Mouse (Mus musculus) liver, embryonic 12.5 days (tissue): ENCODE results near the gene Pdxk. TPM values are rescaled to one million over a fixed set of nuclear protein-coding genes. Genes with fewer than 3 reads are reported as not detected.
"Not testable (repeated sequence)": the region's sequence is repeated elsewhere in the genome, so short reads cannot be mapped to it uniquely, and the experiment has no call there.

Experiments used
- ATAC-seq: fragments of 200-750 bp; cut with Nextera tagmentation; 2 replicates; pipeline ENCODE4 v1.8.0; 2017; ENCODE audit warnings: moderate number of reproducible peaks, mild to moderate bottlenecking, moderate library complexity
- H3K27ac ChIP-seq: fragments of 300-500 bp; sonication (generic); 2 replicates; pipeline ENCODE4 v1.5.1; 2016; ENCODE audit warnings: mild to moderate bottlenecking
- H3K27me3 ChIP-seq: fragments of 300-500 bp; sonication (generic); replicated peaks from 2 replicates; pipeline ENCODE4 v1.6.1; 2016; ENCODE audit warnings: mild to moderate bottlenecking, moderate library complexity
- H3K36me3 ChIP-seq: fragments of 300-500 bp; sonication (generic); 2 replicates; pipeline ENCODE4 v1.6.1; 2016; ENCODE audit warnings: mild to moderate bottlenecking, moderate library complexity
- H3K4me1 ChIP-seq: fragments of 300-500 bp; sonication (generic); 2 replicates; pipeline ENCODE4 v1.6.1; 2016
- H3K4me2 ChIP-seq: fragments of 300-500 bp; sonication (generic); 2 replicates; pipeline ENCODE4 v1.6.1; 2016; ENCODE audit warnings: mild to moderate bottlenecking, moderate library complexity
- H3K4me3 ChIP-seq: fragments of 300-500 bp; sonication (generic); 2 replicates; pipeline ENCODE4 v1.5.1; 2016; ENCODE audit warnings: mild to moderate bottlenecking, moderate library complexity
- H3K9ac ChIP-seq: fragments of 300-500 bp; sonication (generic); 2 replicates; pipeline ENCODE4 v1.6.1; 2016; ENCODE audit warnings: mild to moderate bottlenecking, moderate library complexity
- H3K9me3 ChIP-seq: fragments of 300-500 bp; sonication (generic); replicated peaks from 2 replicates; pipeline ENCODE4 v1.6.1; 2016; ENCODE audit warnings: mild to moderate bottlenecking, moderate library complexity
- WGBS: fragments of 180-500 bp; shearing (Covaris S2); methylation state at CpG from one replicate; pipeline ENCODE4 v1.1.7; 2016; ENCODE audit not compliant: insufficient replicate concordance; 5-methylcytosine and 5-hydroxymethylcytosine counted together
- polyA plus RNA-seq: library from polyadenylated mRNA; unstranded; fragments of >200 nt; fragmentation: Nextera tagmentation; extraction: Ambion mirVana; gene quantifications from 2 replicates; pipeline ENCODE4 v1.2.1, GENCODE M21; 2016

Pdxk gene
- polyA plus RNA-seq = 7.8 and 8.2 TPM in 2 replicates

DNA sequence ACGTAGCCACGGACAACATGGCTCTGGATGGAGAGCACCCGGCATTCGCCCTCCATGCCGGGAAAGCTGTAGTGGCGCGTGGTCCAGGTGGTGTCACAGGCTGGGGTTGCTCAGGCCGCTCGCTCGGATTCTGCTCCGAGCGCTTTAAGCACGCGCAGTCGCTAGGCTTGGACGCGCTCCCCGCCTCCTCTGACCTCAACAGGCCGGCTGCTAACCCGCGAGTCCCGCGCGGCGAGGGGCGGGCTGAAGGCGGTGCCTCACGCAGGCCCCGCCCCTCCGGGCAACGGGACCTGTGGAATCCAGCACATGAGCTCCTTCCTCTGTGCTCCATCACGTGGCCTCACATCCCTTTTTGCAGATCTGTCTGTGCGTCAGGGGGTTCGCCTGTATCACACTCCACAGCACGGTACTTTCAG lies at the start of gene Pdxk:
Gene Pdxk (minus strand): TSS at position 184 of the 416 bp plus-strand sequence.
- Histone ChIP-seq H3K4me1 (peaks cover 42% of the 10 kb centered on the region), H3K4me3 (peak within 1 kb of the TSS; percentile 68), H3K36me3 (no peaks in the 10 kb centered on the region), H3K27me3 (peaks cover 7% of the 10 kb centered on the region; the same call in 1 of the 2 replicates), H3K9me3 (no peaks in the 10 kb centered on the region), H3K4me2 (peak within 1 kb of the TSS; percentile 98), H3K27ac (peak within 1 kb of the TSS; percentile 65), H3K9ac (peak within 1 kb of the TSS; percentile 73)
- under 1% methylated on average over 35 of the region's 35 CpGs for WGBS
- peak; percentile 90 for ATAC-seq

DNA sequence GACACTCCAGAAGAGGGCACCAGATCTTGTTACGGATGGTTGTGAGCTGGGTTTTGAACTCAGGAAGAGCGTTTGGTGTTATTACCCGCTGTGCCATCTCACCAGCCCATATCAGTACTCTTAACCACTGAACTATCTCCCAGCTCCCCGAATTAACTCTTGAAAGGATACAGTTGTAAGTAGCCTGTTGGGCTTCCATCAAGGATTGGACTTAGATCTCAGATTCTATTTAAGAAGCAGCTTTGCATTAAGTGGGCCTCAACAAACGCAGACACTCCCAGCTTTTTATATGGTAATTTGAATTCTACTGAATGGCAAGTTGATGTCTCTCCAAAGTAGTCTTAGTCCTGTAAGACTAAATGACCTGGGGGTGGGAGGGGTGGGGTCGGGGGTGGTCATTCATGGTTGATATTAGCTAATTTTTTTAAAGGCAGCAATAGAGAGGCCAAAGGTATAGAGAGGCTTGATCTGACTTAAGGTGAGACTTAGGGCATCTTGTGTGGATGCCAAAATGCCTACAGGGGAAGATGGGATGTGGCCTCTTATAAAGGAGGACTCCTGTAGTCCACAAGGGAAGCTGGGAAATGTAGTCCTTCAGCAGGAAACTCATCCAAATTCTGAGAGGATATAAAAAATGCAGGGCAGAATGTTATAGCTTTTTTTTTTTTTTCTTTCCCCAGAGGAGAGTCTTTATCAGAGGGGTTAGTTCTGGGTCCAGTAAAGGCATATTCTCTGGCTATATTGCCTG lies 38.4 kb upstream of the Pdxk start:
- Histone ChIP-seq H3K36me3 (no peaks in the 10 kb centered on the region), H3K27ac (no peak overlapping the region), H3K4me3 (no peak overlapping the region), H3K27me3 (no peaks in the 10 kb centered on the region), H3K4me1 (no peaks in the 10 kb centered on the region), H3K9me3 (0 out of 2 replicates have a peak, but pooled peaks cover 4% of the 10 kb centered on the region), H3K9ac (no peak overlapping the region), H3K4me2 (no peak overlapping the region)
- ATAC-seq = no peak
- 63% methylated on average over 6 of the region's 6 CpGs for WGBS

GRCm38 (mm10) chr10:78487431-78488086 lies 22.8 kb upstream of the Pdxk start:
- H3K36me3 ChIP-seq = no peaks in the 10 kb centered on the region
- WGBS = 11% methylated on average over 26 of the region's 26 CpGs
- no peak overlapping the region for H3K9ac ChIP-seq
- H3K9me3 ChIP-seq = no peaks in the 10 kb centered on the region
- peaks cover 46% of the 10 kb centered on the region for H3K27me3 ChIP-seq
- H3K27ac ChIP-seq = no peak overlapping the region
- peak overlapping the region; percentile 56 for H3K4me2 ChIP-seq
- no peak overlapping the region for H3K4me3 ChIP-seq
- ATAC-seq = peak; percentile 61
- peaks cover 15% of the 10 kb centered on the region for H3K4me1 ChIP-seq

DNA sequence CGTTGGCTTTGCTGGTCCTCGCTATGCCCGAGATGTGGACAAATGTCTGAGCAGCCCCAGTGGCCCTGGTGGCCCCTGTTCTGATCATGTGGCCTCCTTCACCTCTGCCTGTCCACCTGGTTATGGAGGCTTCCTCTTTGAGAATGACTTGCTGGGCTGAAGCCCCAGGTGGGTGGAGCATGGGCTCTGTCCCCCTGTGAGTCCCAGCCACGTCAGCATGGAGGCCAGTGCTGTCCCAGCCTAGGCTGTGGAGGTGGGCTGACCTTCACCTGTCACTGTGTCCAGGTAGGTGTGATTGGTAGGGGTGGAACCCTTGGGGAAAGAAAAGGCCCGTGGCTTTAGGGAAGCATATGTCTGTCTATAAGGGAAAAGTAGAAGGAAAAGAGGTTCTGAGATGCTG lies 22.1 kb upstream of the Pdxk start:
- 51% methylated on average over 5 of the region's 5 CpGs for WGBS
- no peak for ATAC-seq

GRCm38 (mm10) chr10:78485369-78485768 lies 20.6 kb upstream of the Pdxk start:
- not testable (repeated sequence) for H3K9me3 ChIP-seq, H3K36me3 ChIP-seq, H3K4me2 ChIP-seq, H3K4me3 ChIP-seq, H3K9ac ChIP-seq, ATAC-seq, H3K27ac ChIP-seq
- Histone ChIP-seq H3K27me3 (peaks cover 42% of the 10 kb centered on the region), H3K4me1 (peaks cover 37% of the 10 kb centered on the region)
- WGBS = 32% methylated on average over 2 of the region's 2 CpGs

More for the DNA sequence above, 22.1 kb upstream of the Pdxk start:
- Histone ChIP-seq H3K27ac (no peak overlapping the region), H3K36me3 (no peaks in the 10 kb centered on the region), H3K9ac (no peak overlapping the region), H3K4me1 (peaks cover 22% of the 10 kb centered on the region), H3K9me3 (no peaks in the 10 kb centered on the region), H3K4me2 (no peak overlapping the region), H3K4me3 (no peak overlapping the region), H3K27me3 (peaks cover 44% of the 10 kb centered on the region)

DNA sequence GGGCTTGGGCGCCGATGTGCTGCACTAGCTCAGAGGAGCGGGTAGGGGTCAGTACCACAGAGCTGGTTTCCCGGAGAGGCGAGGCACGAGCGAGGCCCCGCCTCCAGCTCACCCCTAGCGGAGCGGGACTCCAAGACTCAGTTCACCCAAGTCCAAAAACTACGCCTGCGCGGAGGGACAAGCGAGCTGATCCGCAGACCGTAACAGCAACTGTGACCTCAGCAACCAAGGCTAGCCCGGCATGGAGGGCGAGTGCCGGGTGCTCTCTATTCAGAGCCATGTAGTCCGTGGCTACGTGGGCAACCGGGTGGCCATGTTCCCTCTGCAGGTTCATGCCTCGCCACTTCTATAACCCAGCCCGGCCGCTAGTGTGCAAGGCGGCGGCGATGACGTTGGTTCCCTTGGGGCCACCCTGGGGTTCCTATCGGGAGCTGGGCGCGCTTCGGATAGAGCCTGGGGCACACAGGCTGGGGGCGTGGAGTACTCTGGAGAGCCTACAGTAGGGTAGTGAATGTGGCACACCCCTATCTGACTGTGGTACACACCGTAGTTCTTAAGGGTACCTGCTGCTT lies 17.2 kb upstream of the Pdxk start:
- ATAC-seq = peak; percentile 91
- Histone ChIP-seq H3K36me3 (no peaks in the 10 kb centered on the region), H3K27me3 (peaks cover 22% of the 10 kb centered on the region), H3K4me2 (peak overlapping the region; percentile 80), H3K9me3 (no peaks in the 10 kb centered on the region), H3K4me1 (peaks cover 32% of the 10 kb centered on the region), H3K9ac (peak overlapping the region; percentile 57), H3K4me3 (peak overlapping the region; percentile 59), H3K27ac (peak overlapping the region; percentile 56)
- WGBS = under 1% methylated on average over 35 of the region's 35 CpGs

- peak; percentile 4; the same call in 1 of the 2 replicates for ATAC-seq
- peaks cover 30% of the 10 kb centered on the region for H3K4me1 ChIP-seq
- WGBS = 26% methylated on average over 21 of the region's 21 CpGs
- peak overlapping the region; percentile 80 for H3K4me2 ChIP-seq
- no peaks in the 10 kb centered on the region for H3K9me3 ChIP-seq
- H3K27ac ChIP-seq = peak overlapping the region; percentile 56
- H3K4me3 ChIP-seq = peak overlapping the region; percentile 59
- no peaks in the 10 kb centered on the region for H3K36me3 ChIP-seq
- peaks cover 19% of the 10 kb centered on the region; the same call in 1 of the 2 replicates for H3K27me3 ChIP-seq
- H3K9ac ChIP-seq = peak overlapping the region; percentile 57
These were observed 16.5 kb upstream of the Pdxk start for GRCm38 (mm10) chr10:78480954-78481927.

- WGBS = 21% methylated on average over 4 of the region's 4 CpGs
- no peak for ATAC-seq
These were observed 12.0 kb upstream of the Pdxk start for GRCm38 (mm10) chr10:78476821-78477220.

GRCm38 (mm10) chr10:78474759-78475158 lies 10.0 kb upstream of the Pdxk start:
- Histone ChIP-seq H3K4me3 (no peak overlapping the region), H3K9ac (no peak overlapping the region), H3K9me3 (no peaks in the 10 kb centered on the region), H3K4me2 (no peak overlapping the region), H3K36me3 (no peaks in the 10 kb centered on the region), H3K27me3 (peaks cover 24% of the 10 kb centered on the region), H3K4me1 (no peaks in the 10 kb centered on the region), H3K27ac (no peak overlapping the region)
- no peak for ATAC-seq
- 65% methylated on average over 8 of the region's 8 CpGs for WGBS

More at GRCm38 (mm10) chr10:78476821-78477220, 12.0 kb upstream of the Pdxk start:
- H3K9ac ChIP-seq = no peak overlapping the region
- H3K36me3 ChIP-seq = no peaks in the 10 kb centered on the region
- no peaks in the 10 kb centered on the region for H3K9me3 ChIP-seq
- peaks cover 15% of the 10 kb centered on the region for H3K4me1 ChIP-seq
- no peak overlapping the region for H3K4me2 ChIP-seq
- peaks cover 22% of the 10 kb centered on the region; the same call in 1 of the 2 replicates for H3K27me3 ChIP-seq
- no peak overlapping the region for H3K27ac ChIP-seq
- no peak overlapping the region for H3K4me3 ChIP-seq

GRCm38 (mm10) chr10:78473434-78473833 lies 8.7 kb upstream of the Pdxk start:
- Histone ChIP-seq H3K4me3 (no peak overlapping the region), H3K27ac (no peak overlapping the region), H3K9me3 (no peaks in the 10 kb centered on the region), H3K9ac (no peak overlapping the region), H3K36me3 (no peaks in the 10 kb centered on the region), H3K4me2 (no peak overlapping the region), H3K27me3 (peaks cover 29% of the 10 kb centered on the region), H3K4me1 (no peaks in the 10 kb centered on the region)
- ATAC-seq = no peak
- 38% methylated on average over 5 of the region's 5 CpGs for WGBS

GRCm38 (mm10) chr10:78472046-78472445 lies 7.3 kb upstream of the Pdxk start:
- Histone ChIP-seq H3K9ac (no peak overlapping the region), H3K4me2 (no peak overlapping the region), H3K4me1 (no peaks in the 10 kb centered on the region), H3K4me3 (no peak overlapping the region), H3K9me3 (no peaks in the 10 kb centered on the region), H3K27me3 (peaks cover 31% of the 10 kb centered on the region), H3K36me3 (no peaks in the 10 kb centered on the region), H3K27ac (no peak overlapping the region)
- 54% methylated on average over 3 of the region's 3 CpGs for WGBS
- ATAC-seq = no peak
